Mouse (Mus musculus): ENCODE results near the gene Kras.

The Kras gene

DNA sequence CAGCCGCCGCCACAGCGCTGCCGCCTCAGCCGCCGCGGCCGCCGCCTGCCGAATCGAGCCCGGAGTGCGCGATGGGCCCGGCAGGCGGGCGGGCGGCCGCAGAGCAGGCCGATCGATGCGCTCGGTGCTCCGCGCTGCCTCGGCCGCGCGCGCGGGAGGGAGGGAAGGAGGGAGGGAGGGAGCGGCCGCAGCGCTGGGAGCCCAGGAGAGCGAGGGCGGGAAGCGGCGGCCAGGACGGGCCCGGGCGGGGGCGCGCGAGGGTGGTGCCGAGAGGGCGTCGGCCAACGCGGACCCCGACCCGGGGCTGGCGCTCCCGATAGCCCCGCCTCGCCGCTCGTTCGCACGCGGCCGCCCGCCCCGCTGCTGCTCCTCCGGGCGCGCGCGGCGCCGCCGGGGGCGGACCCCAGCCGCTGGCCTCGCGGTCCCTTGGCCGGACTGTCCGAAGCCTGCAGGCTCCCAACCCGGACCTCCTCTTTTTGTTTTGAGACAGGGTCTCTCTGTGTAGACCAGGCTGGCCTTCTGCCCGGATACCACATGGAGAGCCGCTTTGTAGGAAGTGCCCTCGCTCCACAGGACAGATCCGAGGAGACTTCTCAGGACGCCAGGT, at the start of gene Kras:
Kras (minus strand) TSS at position 55 of the 607 bp plus-strand sequence.
- peak; percentile 82 to 90 for DNase-seq

DNA sequence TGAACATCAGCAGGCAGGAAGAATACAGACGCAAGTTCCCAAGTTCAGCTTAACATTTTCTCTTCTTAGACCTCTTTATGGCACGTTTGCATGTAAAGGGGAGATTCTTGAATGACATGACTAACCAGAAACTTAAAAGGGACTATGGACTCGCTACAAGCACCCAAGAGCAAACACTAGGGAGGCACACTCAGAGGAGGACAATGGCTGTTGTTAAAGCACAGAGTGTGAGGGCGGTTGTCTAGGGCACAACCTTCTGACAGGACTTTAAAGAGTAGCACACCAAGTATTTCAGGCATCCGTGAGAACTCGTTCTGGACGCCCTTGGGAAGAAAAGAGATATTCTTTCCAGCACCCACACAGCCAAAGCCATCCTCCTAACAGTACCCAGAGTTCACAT, 47.6 kb upstream of the Kras start:
- no peak for DNase-seq

DNA sequence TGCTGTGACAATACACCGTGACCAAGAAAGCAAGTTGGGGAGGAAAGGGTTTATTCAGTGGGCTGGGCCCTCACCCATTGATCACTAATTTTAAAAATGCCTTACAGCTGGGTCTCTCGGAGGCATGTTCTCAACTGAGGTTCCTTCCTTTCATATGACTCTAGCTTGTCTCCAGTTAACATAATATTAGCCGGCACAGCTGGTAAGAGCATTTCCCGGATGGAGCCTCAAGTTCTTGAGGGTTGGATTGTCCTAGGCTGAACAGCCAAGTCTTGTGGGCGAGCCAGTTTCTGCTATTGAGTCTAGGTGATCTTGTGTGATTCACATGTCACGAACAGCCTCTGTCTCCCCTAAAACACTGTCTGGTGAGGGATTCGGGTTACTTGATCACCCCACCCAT, 46.9 kb upstream of the Kras start:
- no peak for DNase-seq

DNA sequence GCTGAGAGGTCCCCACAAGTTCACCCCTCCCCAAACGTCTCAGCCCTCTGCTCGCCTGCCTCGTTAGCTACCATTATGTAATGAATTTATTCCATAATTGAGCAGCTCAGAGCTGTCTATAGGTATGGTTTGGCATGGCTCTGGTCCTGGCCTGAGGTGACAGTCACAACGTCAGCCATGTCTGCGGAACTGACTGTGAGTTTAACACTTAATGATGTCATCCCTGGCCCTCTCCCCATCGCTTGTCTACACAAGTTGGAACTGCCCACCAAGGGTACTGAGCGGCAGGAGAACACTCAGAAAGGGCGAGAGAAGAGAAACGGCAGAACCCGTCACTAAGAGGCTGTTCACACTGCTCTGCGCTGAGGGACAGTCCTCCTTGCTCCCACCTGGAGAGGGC, 45.1 kb upstream of the Kras start:
- no peak for DNase-seq

- no peak for DNase-seq
These were observed 43.1 kb upstream of the Kras start for GRCm38 (mm10) chr6:145293156-145293555.

GRCm38 (mm10) chr6:145291383-145292289, 41.6 kb upstream of the Kras start:
- DNase-seq, result peak in 1 of 2 experiments; percentile 24

DNA sequence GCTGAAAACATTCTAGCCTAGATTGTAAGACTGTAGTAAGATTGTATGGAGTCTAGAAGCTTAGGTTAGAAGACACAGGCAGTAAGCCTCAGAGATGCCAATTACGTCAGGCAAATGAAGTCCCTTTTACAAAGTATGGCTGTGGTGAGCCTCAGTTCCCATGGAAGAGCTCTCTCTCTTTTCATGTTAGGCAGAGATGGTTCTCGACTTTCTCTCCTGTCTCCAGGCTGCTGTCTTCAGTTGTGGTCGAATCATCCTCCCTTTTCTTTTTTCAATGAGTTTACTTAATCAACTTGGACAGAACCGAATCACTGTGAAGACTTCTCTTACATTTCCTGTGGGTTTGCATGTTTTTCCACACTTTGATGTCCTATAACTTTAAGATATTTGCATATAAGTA, 35.6 kb upstream of the Kras start:
- no peak for DNase-seq

GRCm38 (mm10) chr6:145284286-145284685, 34.2 kb upstream of the Kras start:
- DNase-seq, result no peak

- no peak for DNase-seq
These were observed 27.2 kb upstream of the Kras start for GRCm38 (mm10) chr6:145277138-145277763.

DNA sequence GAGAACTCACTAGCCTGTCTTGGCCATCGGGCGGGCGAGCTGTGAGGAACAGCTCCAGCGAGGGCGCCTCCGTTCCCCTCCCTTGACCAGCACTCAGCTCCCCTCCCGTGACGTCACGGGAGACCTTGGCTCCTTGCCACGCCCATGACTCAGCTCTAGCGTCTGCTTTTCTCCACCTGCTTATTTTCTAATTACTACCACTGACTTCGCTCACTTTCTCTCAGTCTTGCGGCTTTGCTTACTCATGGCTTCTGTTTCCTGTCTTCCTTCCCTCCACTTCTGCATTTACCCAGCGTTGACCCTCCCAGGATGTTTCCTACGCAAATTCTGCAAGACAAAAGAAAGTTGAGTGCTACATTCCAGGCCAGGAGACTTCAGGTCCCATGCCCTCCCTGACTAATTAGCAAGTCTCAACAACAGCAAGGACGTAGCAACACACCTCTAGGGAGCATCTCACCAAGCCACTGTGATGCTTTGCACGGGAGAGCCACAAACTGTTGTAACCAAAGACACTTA, 26.3 kb upstream of the Kras start:
- peak; percentile 57 to 59 for DNase-seq

DNA sequence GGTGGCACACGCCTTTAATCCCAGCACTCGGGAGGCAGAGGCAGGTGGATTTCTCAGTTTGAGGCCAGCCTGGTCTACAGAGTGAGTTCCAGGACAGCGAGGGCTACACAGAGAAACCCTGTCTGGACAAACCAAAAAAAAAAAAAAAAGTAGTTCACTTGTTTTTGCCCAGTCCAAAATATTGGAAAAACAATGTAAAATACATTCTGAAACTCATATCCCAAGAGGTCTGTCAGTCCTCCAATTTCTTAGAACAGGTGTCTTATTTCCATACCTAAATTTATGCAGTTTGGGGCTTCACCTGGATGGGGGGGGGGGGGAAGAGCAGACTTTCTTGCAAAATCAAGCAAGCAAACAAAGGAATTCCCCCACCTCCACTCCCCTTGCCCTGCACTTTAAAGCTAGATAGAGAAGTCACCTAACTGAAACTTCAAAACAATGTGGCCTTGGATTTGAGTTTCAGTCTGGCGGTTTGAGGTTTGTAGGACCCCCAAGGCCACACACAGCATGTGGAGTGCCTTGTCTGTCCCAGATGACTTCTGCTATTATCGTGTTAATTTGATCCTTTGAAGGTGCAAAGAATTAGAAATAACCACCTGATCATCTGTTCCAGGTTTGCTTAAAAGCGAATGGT, 25.7 kb upstream of the Kras start:
- DNase-seq, result no peak

GRCm38 (mm10) chr6:145273971-145274620, 24.1 kb upstream of the Kras start:
- DNase-seq, result no peak

GRCm38 (mm10) chr6:145272142-145272937, 22.3 kb upstream of the Kras start:
- DNase-seq, result no peak

GRCm38 (mm10) chr6:145269313-145269845, 19.3 kb upstream of the Kras start:
- DNase-seq, result no peak

DNA sequence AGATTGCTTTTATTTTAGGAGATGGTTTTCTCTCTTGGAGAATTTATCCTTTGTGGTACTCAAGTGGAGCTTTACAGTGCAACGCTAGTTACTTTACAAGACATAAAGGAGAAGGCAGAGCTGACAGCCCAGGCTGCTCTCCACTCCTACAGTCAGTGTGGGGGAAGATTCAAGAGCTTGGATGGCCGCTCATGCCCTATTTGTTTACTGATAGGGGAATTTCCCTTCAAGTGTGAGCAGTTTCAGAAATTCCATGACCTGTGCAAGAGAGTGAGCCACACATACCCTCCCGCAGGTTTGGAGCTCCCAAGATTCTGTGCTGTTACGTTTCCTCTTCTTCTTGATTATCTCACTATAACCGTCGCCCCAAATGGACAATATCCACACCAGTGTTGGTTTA, 17.7 kb upstream of the Kras start:
- no peak for DNase-seq

DNA sequence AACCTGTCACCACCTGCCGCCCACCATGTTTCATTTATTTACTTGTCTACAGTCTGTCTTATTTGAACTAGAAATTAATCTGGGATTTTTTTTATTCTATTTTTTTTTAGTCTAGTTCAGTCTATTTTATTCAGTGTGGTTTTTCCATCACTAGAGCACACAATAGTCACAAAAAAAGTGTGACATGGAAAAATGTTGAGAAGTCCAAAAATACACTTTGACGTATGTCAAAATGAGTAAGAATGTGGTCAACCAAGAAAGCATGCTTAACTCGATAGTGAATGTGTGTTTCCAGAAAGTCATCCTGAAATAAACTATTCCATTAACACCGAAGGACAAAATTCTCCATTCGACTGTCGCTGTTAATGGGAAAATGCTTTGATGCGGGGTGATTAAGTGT, 12.3 kb upstream of the Kras start:
- DNase-seq, result no peak

GRCm38 (mm10) chr6:145256701-145257073, 6.6 kb upstream of the Kras start:
- DNase-seq, result no peak

DNA sequence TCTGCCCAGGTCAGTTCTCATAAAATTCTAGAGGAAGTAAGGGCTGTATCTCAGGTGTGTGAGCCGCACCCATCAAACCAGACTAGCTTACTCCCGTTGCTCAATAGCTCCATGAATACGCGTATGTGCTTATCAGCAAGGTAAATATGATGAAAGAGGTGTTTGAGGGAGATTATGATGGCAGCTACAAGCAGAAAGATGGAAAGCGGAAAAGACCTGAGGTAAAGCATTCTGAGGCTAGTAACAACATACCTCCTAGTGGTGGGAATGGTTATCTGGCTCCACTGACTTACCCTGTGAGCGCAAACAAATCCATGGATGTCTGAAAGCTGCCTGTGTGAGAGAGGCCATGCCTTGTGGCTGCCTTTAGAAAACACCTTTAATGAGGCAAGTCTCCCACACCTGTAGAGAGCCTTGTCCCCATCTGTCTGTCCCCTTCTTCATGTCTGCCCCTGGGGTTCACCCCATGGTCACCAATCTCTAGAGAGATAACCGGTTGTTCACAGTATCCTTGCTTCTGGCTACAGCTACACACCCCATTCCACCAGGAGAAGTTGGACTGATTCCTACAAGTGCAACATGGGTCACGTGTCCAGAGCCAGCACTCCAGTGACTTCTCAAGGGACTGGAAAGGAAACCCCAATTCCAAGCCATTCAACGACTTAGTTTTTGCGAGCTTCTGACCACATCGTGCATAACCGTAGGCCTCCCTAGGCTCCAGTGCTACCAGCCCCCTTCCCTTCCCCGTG, 6.1 kb upstream of the Kras start:
- DNase-seq, result no peak

DNA sequence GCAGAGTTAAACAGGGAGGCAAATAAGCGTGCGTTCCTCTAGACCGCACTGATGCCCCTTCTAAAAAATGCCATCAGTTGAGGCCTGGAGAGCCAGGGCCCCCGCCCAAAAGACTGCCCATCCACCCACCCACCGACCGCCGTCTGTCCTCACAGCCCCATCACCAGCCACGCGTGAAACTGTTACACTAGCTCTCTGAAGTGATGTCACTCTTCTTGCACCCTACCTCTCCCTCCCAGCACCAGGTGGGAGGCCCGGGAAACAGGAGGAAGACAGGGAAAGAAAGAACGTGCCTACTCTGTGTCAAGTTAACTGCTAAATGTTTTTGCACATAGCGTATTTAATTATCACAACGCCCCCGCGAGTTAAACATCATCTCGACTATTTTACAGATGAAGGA, 781 bp upstream of the Kras start:
- DNase-seq, result peak in 1 of 2 experiments; percentile 21

DNA sequence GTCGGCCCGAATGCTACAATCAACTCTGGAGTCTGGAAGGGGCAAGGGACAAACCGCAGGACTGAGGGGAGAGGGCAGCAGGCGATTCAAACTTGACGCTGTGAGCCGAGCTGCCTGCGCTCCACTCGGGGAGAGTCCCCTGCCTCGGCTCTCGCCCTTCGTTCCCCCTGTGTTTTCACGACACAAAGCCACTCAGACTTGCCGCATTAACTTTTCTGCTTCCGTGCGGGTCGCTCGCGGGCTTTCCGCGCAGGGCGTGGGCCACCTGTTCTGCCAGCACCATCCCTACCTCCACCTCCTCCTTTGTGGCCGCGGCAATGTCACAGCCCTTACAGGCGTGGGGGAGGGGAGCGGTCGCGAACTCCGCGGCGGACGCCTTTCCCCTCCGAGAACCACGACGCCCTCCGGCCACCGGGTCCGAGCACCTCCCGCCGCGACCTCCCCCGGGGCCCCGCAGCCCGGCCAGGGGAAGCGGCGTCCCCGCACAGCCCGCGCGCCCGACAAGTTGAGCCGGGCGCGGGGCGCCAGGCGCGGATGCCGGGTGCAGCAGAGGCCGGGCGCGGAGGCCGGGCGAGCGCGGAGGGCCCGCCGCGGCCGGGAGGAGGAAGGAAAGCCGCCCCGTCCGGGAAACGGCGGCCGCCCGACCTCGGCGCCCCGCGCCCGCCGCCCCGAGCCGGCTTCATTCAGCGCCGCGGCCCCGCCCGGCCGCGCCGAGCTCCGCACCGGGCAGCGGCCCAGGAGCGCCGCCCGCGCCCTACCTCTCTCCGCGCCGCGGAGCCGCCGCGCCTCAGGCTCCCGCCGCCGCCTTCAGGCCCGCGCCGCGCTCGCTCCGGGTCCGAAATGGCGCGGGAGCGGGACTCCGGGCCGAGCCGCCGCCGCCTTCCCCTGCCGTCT, 501 bp downstream of the Kras start:
- peak; percentile 56 to 71 for DNase-seq
